ENCODE assay signal across 28 mouse cellular contexts in genomic region chr7:31135717-31136116, GRCm38 (mm10). TPM values are rescaled to one million over a fixed set of nuclear protein-coding genes. Genes with fewer than 3 reads are reported as not detected.
DNase-seq lines count a peak whose midpoint lies in the region; ATAC-seq lines count a peak whose summit lies in the region.
"Had no signal": no experiment of that assay in that cellular context is flagged by ENCODE, and none has a peak within 500 bp of the region (broad histone marks: within the 10 kb centered on the region; RNA-seq: fewer than 3 reads in every experiment).

No protein-coding gene starts in this region.

- peaks cover 100% of the 10 kb centered on the region for H3K36me3 ChIP-seq in embryonic facial prominence, embryonic 13.5 days
- peaks cover 100% of the 10 kb centered on the region for H3K36me3 ChIP-seq in embryonic facial prominence, embryonic 10.5 days (replicated peaks)

- DNase-seq in adrenal gland, adult 2 months: peak; percentile 66
- DNase-seq in adrenal gland, adult 18-20 months (ENCODE audit: low spot score in 2 of 2): no peak
- no peak for DNase-seq in embryonic facial prominence, embryonic 10.5 days (ENCODE audit: low spot score)
- DNase-seq in adrenal gland, postnatal 14 days: peak; percentile 69
- peak; percentile 69 to 73 for DNase-seq in adrenal gland, postnatal 36 days
- DNase-seq in heart, postnatal 10 days: no peak
- DNase-seq: B cell, adult 2 months; cerebellum, adult 2 months; cerebellum, adult 9-11 months; cerebellum, postnatal 36 days; embryo, embryonic 11 days; forebrain, postnatal 0 days; gastrocnemius, adult 2 months; gastrocnemius, postnatal 14 days; heart, adult 11 months; heart, postnatal 36 days; kidney, adult 11 months had no signal

- H3K4me2 ChIP-seq in embryonic facial prominence, embryonic 13.5 days: no peak overlapping the region
- H3K4me2 ChIP-seq: embryonic facial prominence, embryonic 15.5 days; heart, embryonic 11.5 days; hindbrain, embryonic 13.5 days; intestine, embryonic 15.5 days had no signal

- 0 out of 2 replicates have a peak, but pooled peaks have one; percentile 16 for ATAC-seq in embryonic facial prominence, embryonic 13.5 days (ENCODE audit: insufficient number of reproducible peaks, insufficient read depth, low FRiP score, low TSS enrichment, low read depth)
- ATAC-seq: forebrain, embryonic 14.5 days; forebrain, postnatal 0 days; hindbrain, embryonic 16.5 days; intestine, embryonic 15.5 days; Patski had no signal

- intact Hi-C loops in heart, postnatal 10 days (cut with DNase I): no loop called here

- no peak overlapping the region for H3K27ac ChIP-seq in embryonic facial prominence, embryonic 13.5 days
- H3K27ac ChIP-seq in embryonic facial prominence, embryonic 10.5 days (replicated peaks): no peak overlapping the region
- H3K27ac ChIP-seq: embryonic facial prominence, embryonic 15.5 days; gastrocnemius, adult 2 months; hindbrain, embryonic 10.5 days; hindbrain, embryonic 13.5 days; intestine, embryonic 15.5 days had no signal

- no peak overlapping the region for H3K4me3 ChIP-seq in embryonic facial prominence, embryonic 13.5 days
- H3K4me3 ChIP-seq in embryonic facial prominence, embryonic 10.5 days: no peak overlapping the region
- H3K4me3 ChIP-seq: embryonic facial prominence, embryonic 15.5 days; gastrocnemius, adult 2 months; hindbrain, embryonic 10.5 days; hindbrain, embryonic 13.5 days; intestine, embryonic 15.5 days had no signal

- H3K9ac ChIP-seq in embryonic facial prominence, embryonic 13.5 days: no peak overlapping the region
- H3K9ac ChIP-seq: embryonic facial prominence, embryonic 15.5 days; forebrain, postnatal 0 days; hindbrain, embryonic 13.5 days; intestine, embryonic 15.5 days had no signal

- H3K9me3 ChIP-seq in embryonic facial prominence, embryonic 13.5 days: no peaks in the 10 kb centered on the region
- H3K9me3 ChIP-seq in embryonic facial prominence, embryonic 10.5 days: no peaks in the 10 kb centered on the region
- H3K9me3 ChIP-seq: embryonic facial prominence, embryonic 15.5 days; hindbrain, embryonic 10.5 days; hindbrain, embryonic 13.5 days; intestine, embryonic 15.5 days had no signal

- WGBS in embryonic facial prominence, embryonic 13.5 days: 91% methylated on average over 10 of the region's 10 CpGs
- whole genome bisulfite sequencing in embryonic facial prominence, embryonic 10.5 days: 94% methylated on average over 10 of the region's 10 CpGs

- H3K4me1 ChIP-seq in embryonic facial prominence, embryonic 13.5 days: no peaks in the 10 kb centered on the region
- no peaks in the 10 kb centered on the region for H3K4me1 ChIP-seq in embryonic facial prominence, embryonic 10.5 days
- H3K4me1 ChIP-seq: hindbrain, embryonic 10.5 days; hindbrain, embryonic 13.5 days; intestine, embryonic 15.5 days had no signal

- no peaks in the 10 kb centered on the region for H3K27me3 ChIP-seq in embryonic facial prominence, embryonic 13.5 days
- H3K27me3 ChIP-seq in embryonic facial prominence, embryonic 10.5 days (replicated peaks; ENCODE audit: low read depth, poor library complexity, severe bottlenecking): no peaks in the 10 kb centered on the region
- H3K27me3 ChIP-seq: CH12.LX; embryonic facial prominence, embryonic 15.5 days; hindbrain, embryonic 13.5 days; intestine, embryonic 15.5 days; Patski had no signal

RNA-seq across cellular contexts. Expression of gene Scn1b, which starts 8.9 kb away (rescaled TPM):
- total RNA-seq in adrenal gland, adult 2 months (2021): 10 to 100 TPM; 10.8 to 27.8 TPM
- polyA plus RNA-seq in adrenal gland, adult 2 months (2012; rRNA removed): 30.5 and 61.1 TPM in 2 replicates
- 10 to 100 TPM; 13.5 to 24.9 TPM for total RNA-seq in adrenal gland, adult 18-20 months (2021)
- polyA plus RNA-seq in embryonic facial prominence, embryonic 13.5 days (2015; fragmentation: Nextera tagmentation; extraction: Ambion mirVana): 4.3 and 4.8 TPM in 2 replicates
- polyA plus RNA-seq in embryonic facial prominence, embryonic 10.5 days (2016; fragmentation: Nextera tagmentation; extraction: Ambion mirVana): 1.2 and 1.3 TPM in 2 replicates
- total RNA-seq in adrenal gland, postnatal 14 days (2021): 8.6 and 11.8 TPM in 2 replicates
- total RNA-seq in adrenal gland, postnatal 36 days (2021): 10 to 100 TPM; 16.5 to 16.7 TPM
- 10 to 100 TPM; 13.2 to 13.9 TPM for total RNA-seq in heart, postnatal 10 days (2021)
- total RNA-seq: G1E had no signal
- polyA plus RNA-seq: G1E had no signal

RNA-seq across cellular contexts. Expression of gene Gramd1a, which starts 20.0 kb away (rescaled TPM):
- total RNA-seq in adrenal gland, adult 2 months (2021): 10 to 100 TPM; 38.5 to 50.1 TPM
- polyA plus RNA-seq in adrenal gland, adult 2 months (2012; rRNA removed): 208 and 246 TPM in 2 replicates
- total RNA-seq in adrenal gland, adult 18-20 months (2021): 10 to 100 TPM; 41.9 to 51.7 TPM
- 82.6 and 84.8 TPM in 2 replicates for polyA plus RNA-seq in embryonic facial prominence, embryonic 13.5 days (2015; fragmentation: Nextera tagmentation; extraction: Ambion mirVana)
- 96.1 and 102 TPM in 2 replicates for polyA plus RNA-seq in embryonic facial prominence, embryonic 10.5 days (2016; fragmentation: Nextera tagmentation; extraction: Ambion mirVana)
- total RNA-seq in adrenal gland, postnatal 14 days (2021): 45.9 and 72.5 TPM in 2 replicates
- total RNA-seq in adrenal gland, postnatal 36 days (2021): 10 to 100 TPM; 36.7 to 59.1 TPM
- 10 to 100 TPM; 25.6 to 31.4 TPM for total RNA-seq in heart, postnatal 10 days (2021)

RNA-seq across cellular contexts. Expression of gene Hpn, which starts 20.6 kb away (rescaled TPM):
- total RNA-seq in adrenal gland, adult 2 months (2021): 1 to 10 TPM; 1.3 to 2.6 TPM
- polyA plus RNA-seq in adrenal gland, adult 2 months (2012; rRNA removed): 1.2 and 2.4 TPM in 2 replicates
- total RNA-seq in adrenal gland, adult 18-20 months (2021): 1 to 10 TPM; 1.2 to 1.4 TPM
- polyA plus RNA-seq in embryonic facial prominence, embryonic 13.5 days (2015; fragmentation: Nextera tagmentation; extraction: Ambion mirVana): 5.6 and 6.4 TPM in 2 replicates
- polyA plus RNA-seq in embryonic facial prominence, embryonic 10.5 days (2016; fragmentation: Nextera tagmentation; extraction: Ambion mirVana): 4.0 and 4.3 TPM in 2 replicates
- 3.8 and 41.6 TPM in 2 replicates for total RNA-seq in adrenal gland, postnatal 14 days (2021)
- total RNA-seq in adrenal gland, postnatal 36 days (2021): under 1 TPM; 0.66 to 0.93 TPM
- 1 to 10 TPM; 2.5 to 3.0 TPM for total RNA-seq in heart, postnatal 10 days (2021)
- polyA plus RNA-seq: forebrain, embryonic 14.5 days; G1E had no signal

RNA-seq across cellular contexts. Expression of gene Fxyd3, which starts 59.2 kb away (rescaled TPM):
- total RNA-seq in adrenal gland, adult 2 months (2021): 1 to 10 TPM; 1.3 to 3.4 TPM
- polyA plus RNA-seq in adrenal gland, adult 2 months (2012; rRNA removed): 0.04 and 0.73 TPM in 2 replicates
- total RNA-seq in adrenal gland, adult 18-20 months (2021): 1 to 10 TPM; 1.4 to 4.4 TPM
- 55.9 and 59.6 TPM in 2 replicates for polyA plus RNA-seq in embryonic facial prominence, embryonic 13.5 days (2015; fragmentation: Nextera tagmentation; extraction: Ambion mirVana)
- polyA plus RNA-seq in embryonic facial prominence, embryonic 10.5 days (2016; fragmentation: Nextera tagmentation; extraction: Ambion mirVana): 7.5 and 8.8 TPM in 2 replicates
- total RNA-seq in adrenal gland, postnatal 14 days (2021): 2.9 and 5.6 TPM in 2 replicates
- 1 to 10 TPM; 1.5 to 2.3 TPM for total RNA-seq in adrenal gland, postnatal 36 days (2021)
- total RNA-seq in heart, postnatal 10 days (2021): 1 to 10 TPM; 2.8 to 5.1 TPM
- total RNA-seq: CH12.LX; forebrain, postnatal 0 days had no signal
- polyA plus RNA-seq: forebrain, embryonic 14.5 days; forebrain, postnatal 0 days; G1E; Patski had no signal

Comparison
In these comparisons a context has a peak if more than half of its experiments do, and no peak if none do; other contexts are left out.
1. DNase-seq: peak in adrenal gland, adult 2 months (single experiment), adrenal gland, postnatal 14 days (single experiment) and adrenal gland, postnatal 36 days (2 of 2); none in adrenal gland, adult 18-20 months (0 of 2), embryonic facial prominence, embryonic 10.5 days (single experiment) and heart, postnatal 10 days (0 of 2).